In genomic region chr4:29130485-29130884, GRCm38 (mm10) we compare ENCODE assay signal across 23 mouse cellular contexts.
DNase-seq lines count a peak whose midpoint lies in the region; ATAC-seq lines count a peak whose summit lies in the region.
"Had no signal": no experiment of that assay in that cellular context is flagged by ENCODE, and none has a peak within 500 bp of the region (broad histone marks: within the 10 kb centered on the region; RNA-seq: fewer than 3 reads in every experiment).

No protein-coding gene starts in this region.

- no peaks in the 10 kb centered on the region for H3K9me3 ChIP-seq in liver, embryonic 13.5 days (replicated peaks)
- no peaks in the 10 kb centered on the region for H3K9me3 ChIP-seq in midbrain, embryonic 11.5 days (ENCODE audit: control insufficient read depth, low read length)
- H3K9me3 ChIP-seq in midbrain, embryonic 15.5 days: no peaks in the 10 kb centered on the region
- H3K9me3 ChIP-seq: embryonic facial prominence, embryonic 13.5 days; embryonic facial prominence, embryonic 15.5 days; forebrain, embryonic 10.5 days; forebrain, embryonic 12.5 days had no signal

- peak; percentile 53; the same call in 1 of the 2 replicates for ATAC-seq in liver, embryonic 13.5 days (ENCODE audit: low read depth)
- no peak for ATAC-seq in midbrain, embryonic 11.5 days (ENCODE audit: low FRiP score)
- no peak for ATAC-seq in midbrain, embryonic 15.5 days (replicated peaks)
- ATAC-seq in megakaryocyte progenitor cell, adult 5-6 weeks (replicated peaks; ENCODE audit: poor library complexity): 0 out of 2 replicates have a peak, but pooled peaks have one; percentile 24
- ATAC-seq: forebrain, embryonic 14.5 days had no signal

- H3K4me2 ChIP-seq in liver, embryonic 13.5 days: no peak overlapping the region
- no peak overlapping the region for H3K4me2 ChIP-seq in midbrain, embryonic 11.5 days
- H3K4me2 ChIP-seq in midbrain, embryonic 15.5 days: no peak overlapping the region
- H3K4me2 ChIP-seq: embryonic facial prominence, embryonic 13.5 days; embryonic facial prominence, embryonic 15.5 days; forebrain, embryonic 12.5 days had no signal

- no peaks in the 10 kb centered on the region for H3K36me3 ChIP-seq in liver, embryonic 13.5 days
- H3K36me3 ChIP-seq in midbrain, embryonic 11.5 days (ENCODE audit: control insufficient read depth, insufficient read depth, low read length): no peaks in the 10 kb centered on the region
- H3K36me3 ChIP-seq in midbrain, embryonic 15.5 days (replicated peaks): no peaks in the 10 kb centered on the region
- H3K36me3 ChIP-seq: embryonic facial prominence, embryonic 13.5 days; embryonic facial prominence, embryonic 15.5 days; forebrain, embryonic 10.5 days; forebrain, embryonic 12.5 days had no signal

- DNase-seq in liver, embryonic 13.5 days: no peak
- no peak for DNase-seq in liver
- DNase-seq in midbrain, embryonic 11.5 days (ENCODE audit: low spot score, missing footprints): peak; percentile 44
- DNase-seq in gastrocnemius, postnatal 36 days: no peak
- no peak for DNase-seq in gastrocnemius, adult 8-10 months (ENCODE audit: low spot score in 2 of 2)
- DNase-seq: adrenal gland, adult 2 months; adrenal gland, postnatal 10 days; adrenal gland, postnatal 25 days; cerebellum, adult 11 months; cerebellum, adult 18-20 months; cerebellum, adult 8-10 months; cerebellum, adult 9-11 months; cerebellum, postnatal 14 days; cerebellum, postnatal 36 days; embryo, embryonic 11 days had no signal

- H3K4me3 ChIP-seq in liver, embryonic 13.5 days (replicated peaks): no peak overlapping the region
- H3K4me3 ChIP-seq in midbrain, embryonic 11.5 days (ENCODE audit: low read depth, low read length): no peak overlapping the region
- H3K4me3 ChIP-seq in midbrain, embryonic 15.5 days: no peak overlapping the region
- H3K4me3 ChIP-seq: embryonic facial prominence, embryonic 13.5 days; embryonic facial prominence, embryonic 15.5 days; erythroblast, embryonic 14.5 days; forebrain, embryonic 10.5 days; forebrain, embryonic 12.5 days had no signal

- no peak overlapping the region for H3K9ac ChIP-seq in liver, embryonic 13.5 days
- no peak overlapping the region for H3K9ac ChIP-seq in midbrain, embryonic 11.5 days (ENCODE audit: low read length)
- H3K9ac ChIP-seq in midbrain, embryonic 15.5 days: no peak overlapping the region
- H3K9ac ChIP-seq: embryonic facial prominence, embryonic 13.5 days; embryonic facial prominence, embryonic 15.5 days; forebrain, embryonic 12.5 days had no signal

- H3K4me1 ChIP-seq in liver, embryonic 13.5 days (replicated peaks): no peaks in the 10 kb centered on the region
- peaks cover 3% of the 10 kb centered on the region; the same call in 1 of the 2 replicates for H3K4me1 ChIP-seq in midbrain, embryonic 11.5 days (ENCODE audit: control insufficient read depth, insufficient read depth, low read length)
- no peaks in the 10 kb centered on the region for H3K4me1 ChIP-seq in midbrain, embryonic 15.5 days
- H3K4me1 ChIP-seq: embryonic facial prominence, embryonic 13.5 days had no signal

- no peaks in the 10 kb centered on the region for H3K27me3 ChIP-seq in liver, embryonic 13.5 days
- peaks cover 32% of the 10 kb centered on the region for H3K27me3 ChIP-seq in midbrain, embryonic 11.5 days (ENCODE audit: control insufficient read depth, insufficient read depth, low read length)
- peaks cover 18% of the 10 kb centered on the region for H3K27me3 ChIP-seq in midbrain, embryonic 15.5 days (replicated peaks)
- H3K27me3 ChIP-seq: embryonic facial prominence, embryonic 15.5 days had no signal

- intact Hi-C loops in gastrocnemius, postnatal 36 days (cut with DNase I): no loop called here

- no peak overlapping the region for H3K27ac ChIP-seq in liver, embryonic 13.5 days
- no peak overlapping the region for H3K27ac ChIP-seq in midbrain, embryonic 11.5 days (ENCODE audit: low read depth, low read length)
- no peak overlapping the region for H3K27ac ChIP-seq in midbrain, embryonic 15.5 days
- H3K27ac ChIP-seq: embryonic facial prominence, embryonic 13.5 days; embryonic facial prominence, embryonic 15.5 days; forebrain, embryonic 10.5 days; forebrain, embryonic 12.5 days had no signal

Comparison
In these comparisons a context has a peak if more than half of its experiments do, and no peak if none do; other contexts are left out.
1. ATAC-seq: peak in liver, embryonic 13.5 days (single experiment) and megakaryocyte progenitor cell, adult 5-6 weeks (single experiment); none in midbrain, embryonic 11.5 days (single experiment) and midbrain, embryonic 15.5 days (single experiment).